Mouse (Mus musculus): ENCODE measurements around the gene Speer4b. TPM values are rescaled to one million over a fixed set of nuclear protein-coding genes. Genes with fewer than 3 reads are reported as not detected.
"Not testable (repeated sequence)": the region's sequence is repeated elsewhere in the genome, so short reads cannot be mapped to it uniquely, and the experiment has no call there.

The Speer4b gene
- polyA plus RNA-seq (2012; rRNA removed) = not detected in 2 replicates

- 26% methylated on average over 1 of the region's 1 CpGs for WGBS
- not testable (repeated sequence) for H3K27me3 ChIP-seq (ENCODE audit: control insufficient read depth, insufficient read depth, low read length); H3K27ac ChIP-seq (ENCODE audit: insufficient read depth, low read depth, low read length); H3K4me1 ChIP-seq (ENCODE audit: control insufficient read depth, insufficient read depth, insufficient read length, low read length); H3K4me3 ChIP-seq (ENCODE audit: low read depth, low read length); H3K36me3 ChIP-seq (ENCODE audit: control insufficient read depth, insufficient read depth, low read length)
These were observed at the start of gene Speer4b for GRCm38 (mm10) chr5:27501338-27501737. Gene Speer4b (minus strand): TSS chr5:27501438.

GRCm38 (mm10) chr5:27549291-27549690, 48.1 kb upstream of the Speer4b start:
- Histone ChIP-seq H3K4me1 (ENCODE audit: control insufficient read depth, insufficient read depth, insufficient read length, low read length) (no peaks in the 10 kb centered on the region), H3K4me3 (ENCODE audit: low read depth, low read length) (no peak overlapping the region), H3K36me3 (ENCODE audit: control insufficient read depth, insufficient read depth, low read length) (no peaks in the 10 kb centered on the region), H3K27me3 (ENCODE audit: control insufficient read depth, insufficient read depth, low read length) (no peaks in the 10 kb centered on the region), H3K27ac (ENCODE audit: insufficient read depth, low read depth, low read length) (no peak overlapping the region)
- WGBS = 77% methylated on average over 4 of the region's 4 CpGs
- no peak for TF ChIP-seq CTCF (IDR thresholded peaks at IDR 0.05; ENCODE audit: extremely low read depth, insufficient read length, insufficient replicate concordance, low read depth, low read length)
- no peak for TF ChIP-seq POLR2A (IDR thresholded peaks at IDR 0.05; ENCODE audit: low read depth, low read length)

GRCm38 (mm10) chr5:27544816-27545270, 43.6 kb upstream of the Speer4b start:
- TF ChIP-seq CTCF (IDR thresholded peaks at IDR 0.05; ENCODE audit: extremely low read depth, insufficient read length, insufficient replicate concordance, low read depth, low read length) (no peak), POLR2A (IDR thresholded peaks at IDR 0.05; ENCODE audit: low read depth, low read length) (no peak)
- Histone ChIP-seq H3K27ac (ENCODE audit: insufficient read depth, low read depth, low read length) (no peak overlapping the region), H3K4me3 (ENCODE audit: low read depth, low read length) (no peak overlapping the region), H3K4me1 (ENCODE audit: control insufficient read depth, insufficient read depth, insufficient read length, low read length) (no peaks in the 10 kb centered on the region), H3K36me3 (ENCODE audit: control insufficient read depth, insufficient read depth, low read length) (no peaks in the 10 kb centered on the region), H3K27me3 (ENCODE audit: control insufficient read depth, insufficient read depth, low read length) (no peaks in the 10 kb centered on the region)
- 12% methylated on average over 2 of the region's 2 CpGs for WGBS

- Histone ChIP-seq H3K27me3 (ENCODE audit: control insufficient read depth, insufficient read depth, low read length) (no peaks in the 10 kb centered on the region), H3K27ac (ENCODE audit: insufficient read depth, low read depth, low read length) (no peak overlapping the region), H3K36me3 (ENCODE audit: control insufficient read depth, insufficient read depth, low read length) (no peaks in the 10 kb centered on the region), H3K4me1 (ENCODE audit: control insufficient read depth, insufficient read depth, insufficient read length, low read length) (no peaks in the 10 kb centered on the region), H3K4me3 (ENCODE audit: low read depth, low read length) (no peak overlapping the region)
- TF ChIP-seq CTCF (IDR thresholded peaks at IDR 0.05; ENCODE audit: extremely low read depth, insufficient read length, insufficient replicate concordance, low read depth, low read length) = no peak
- WGBS = 89% methylated on average over 1 of the region's 1 CpGs
These were observed 25.7 kb upstream of the Speer4b start for GRCm38 (mm10) chr5:27526906-27527305.

GRCm38 (mm10) chr5:27518716-27519115, 17.5 kb upstream of the Speer4b start:
- Histone ChIP-seq H3K36me3 (ENCODE audit: control insufficient read depth, insufficient read depth, low read length) (no peaks in the 10 kb centered on the region), H3K4me3 (ENCODE audit: low read depth, low read length) (no peak overlapping the region), H3K4me1 (ENCODE audit: control insufficient read depth, insufficient read depth, insufficient read length, low read length) (no peaks in the 10 kb centered on the region), H3K27me3 (ENCODE audit: control insufficient read depth, insufficient read depth, low read length) (no peaks in the 10 kb centered on the region), H3K27ac (ENCODE audit: insufficient read depth, low read depth, low read length) (no peak overlapping the region)
- TF ChIP-seq POLR2A (IDR thresholded peaks at IDR 0.05; ENCODE audit: low read depth, low read length) = no peak
- TF ChIP-seq CTCF (IDR thresholded peaks at IDR 0.05; ENCODE audit: extremely low read depth, insufficient read length, insufficient replicate concordance, low read depth, low read length) = no peak

GRCm38 (mm10) chr5:27490942-27491341, 10.3 kb downstream of the Speer4b start:
- Histone ChIP-seq H3K4me3 (ENCODE audit: low read depth, low read length) (no peak overlapping the region), H3K27me3 (ENCODE audit: control insufficient read depth, insufficient read depth, low read length) (no peaks in the 10 kb centered on the region), H3K4me1 (ENCODE audit: control insufficient read depth, insufficient read depth, insufficient read length, low read length) (no peaks in the 10 kb centered on the region), H3K36me3 (ENCODE audit: control insufficient read depth, insufficient read depth, low read length) (no peaks in the 10 kb centered on the region), H3K27ac (ENCODE audit: insufficient read depth, low read depth, low read length) (no peak overlapping the region)
- TF ChIP-seq CTCF (IDR thresholded peaks at IDR 0.05; ENCODE audit: extremely low read depth, insufficient read length, insufficient replicate concordance, low read depth, low read length) = no peak
- no peak for TF ChIP-seq POLR2A (IDR thresholded peaks at IDR 0.05; ENCODE audit: low read depth, low read length)
- WGBS = 91% methylated on average over 4 of the region's 4 CpGs

- Histone ChIP-seq H3K36me3 (ENCODE audit: control insufficient read depth, insufficient read depth, low read length) (no peaks in the 10 kb centered on the region), H3K4me1 (ENCODE audit: control insufficient read depth, insufficient read depth, insufficient read length, low read length) (no peaks in the 10 kb centered on the region), H3K27me3 (ENCODE audit: control insufficient read depth, insufficient read depth, low read length) (no peaks in the 10 kb centered on the region), H3K27ac (ENCODE audit: insufficient read depth, low read depth, low read length) (no peak overlapping the region), H3K4me3 (ENCODE audit: low read depth, low read length) (no peak overlapping the region)
- WGBS = 37% methylated on average over 1 of the region's 1 CpGs
- no peak for TF ChIP-seq CTCF (IDR thresholded peaks at IDR 0.05; ENCODE audit: extremely low read depth, insufficient read length, insufficient replicate concordance, low read depth, low read length)
These were observed 15.1 kb downstream of the Speer4b start for GRCm38 (mm10) chr5:27486138-27486537.

GRCm38 (mm10) chr5:27481706-27482105, 19.5 kb downstream of the Speer4b start:
- no peaks in the 10 kb centered on the region for H3K27me3 ChIP-seq (ENCODE audit: control insufficient read depth, insufficient read depth, low read length)
- H3K27ac ChIP-seq (ENCODE audit: insufficient read depth, low read depth, low read length) = no peak overlapping the region
- TF ChIP-seq CTCF (IDR thresholded peaks at IDR 0.05; ENCODE audit: extremely low read depth, insufficient read length, insufficient replicate concordance, low read depth, low read length) = no peak
- no peak for TF ChIP-seq POLR2A (IDR thresholded peaks at IDR 0.05; ENCODE audit: low read depth, low read length)
- 82% methylated on average over 2 of the region's 2 CpGs for WGBS
- no peaks in the 10 kb centered on the region for H3K4me1 ChIP-seq (ENCODE audit: control insufficient read depth, insufficient read depth, insufficient read length, low read length)
- H3K4me3 ChIP-seq (ENCODE audit: low read depth, low read length) = no peak overlapping the region
- H3K36me3 ChIP-seq (ENCODE audit: control insufficient read depth, insufficient read depth, low read length) = no peaks in the 10 kb centered on the region

Data from small intestine, adult 2 months (tissue).